Mouse (Mus musculus) mesoderm, embryonic 11.5 days (tissue): Measurements from ENCODE around the gene Btbd16.

Experiments
- DNase-seq: peaks from one replicate; pipeline ENCODE4 v3.0.0-alpha.2; 2012; ENCODE audit warnings: low read depth, low spot score

Gene Btbd16

DNA sequence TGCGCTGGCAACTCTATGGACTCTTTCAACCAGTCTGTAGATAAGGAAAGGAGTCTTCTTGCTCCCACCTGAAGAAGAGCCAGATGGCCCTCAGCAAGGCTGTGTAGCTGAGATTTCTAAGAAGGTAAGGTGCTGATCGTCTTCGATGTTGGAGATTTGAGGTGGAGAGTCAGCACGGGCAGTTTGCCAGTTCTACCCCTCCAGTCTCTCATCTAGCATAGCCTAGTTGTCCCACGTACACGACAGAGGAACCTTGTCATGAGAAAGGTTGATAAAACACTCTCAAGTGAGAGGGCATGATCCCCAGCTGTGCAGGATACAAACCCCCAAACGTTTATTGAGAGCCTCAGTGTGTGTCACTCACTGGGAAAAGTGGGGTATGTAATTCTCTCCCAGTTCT, 90.8 kb downstream of the Btbd16 start:
- DNase-seq: no peak

DNA sequence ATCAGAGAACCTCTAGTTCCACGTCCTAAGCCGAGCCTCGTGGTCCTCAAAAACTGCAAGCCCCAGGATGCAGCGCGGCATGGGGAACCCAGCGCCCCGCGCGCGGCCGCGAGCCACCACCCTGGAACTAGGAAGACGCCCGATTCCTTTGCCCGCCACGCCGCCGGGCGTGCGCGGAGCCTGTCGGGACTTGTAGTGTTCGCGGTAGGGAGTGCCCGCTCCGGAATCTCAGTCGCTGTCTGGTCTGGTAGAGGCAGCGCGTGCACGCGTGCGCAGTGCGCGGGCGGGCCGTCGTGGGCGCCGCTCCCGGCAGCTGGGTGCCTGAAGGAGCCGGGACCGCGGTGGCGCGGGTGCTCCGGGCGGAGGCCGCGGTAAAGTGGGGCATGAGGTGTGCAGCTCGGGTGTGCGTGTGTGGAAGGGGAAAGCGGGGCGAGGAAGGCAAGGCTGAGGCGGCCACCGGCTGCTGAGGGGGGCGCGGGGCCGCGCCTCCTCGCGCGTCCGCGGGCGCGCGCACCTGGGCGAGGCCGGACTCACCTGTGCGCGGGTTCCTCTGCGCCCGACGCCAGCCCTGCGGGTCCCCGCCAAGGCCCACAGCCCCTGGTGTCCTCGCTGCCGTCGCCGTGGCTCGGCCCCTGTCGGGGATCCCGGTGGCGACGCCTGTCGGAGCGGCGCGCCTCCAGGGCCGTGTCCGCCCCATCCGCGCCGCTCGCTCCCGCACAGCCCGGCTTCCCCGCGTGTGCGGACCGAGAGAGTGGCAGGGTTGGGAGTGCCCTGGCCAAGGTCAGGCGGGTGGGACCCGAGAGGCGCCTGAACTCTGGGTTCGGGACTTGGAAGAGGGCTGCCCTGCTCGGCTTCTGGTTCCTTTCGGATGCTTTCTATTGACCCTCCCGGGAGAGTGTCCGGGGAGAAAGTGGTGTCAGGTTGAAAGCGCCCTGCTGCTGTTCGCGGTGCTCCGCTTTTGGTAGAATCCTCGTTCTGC, 92.0 kb downstream of the Btbd16 start, which contains the start of gene Plekha1:
TSS of gene Plekha1 (plus strand) at position 144 of the 979 bp plus-strand sequence.
- peak; percentile 98 for DNase-seq

- no peak for DNase-seq
Observed at GRCm38 (mm10) chr7:130866640-130867039, 92.8 kb downstream of the Btbd16 start.

- DNase-seq: no peak
Observed at GRCm38 (mm10) chr7:130867256-130867655, 93.4 kb downstream of the Btbd16 start.
